Mouse (Mus musculus): ENCODE measurements at regions not wholly inside any gene's neighbourhood (a gene's known extent, or its start where the extent isn't known, plus 50 kb on each side); places are given as distances from the start of the nearest gene placed in this dataset.

DNA sequence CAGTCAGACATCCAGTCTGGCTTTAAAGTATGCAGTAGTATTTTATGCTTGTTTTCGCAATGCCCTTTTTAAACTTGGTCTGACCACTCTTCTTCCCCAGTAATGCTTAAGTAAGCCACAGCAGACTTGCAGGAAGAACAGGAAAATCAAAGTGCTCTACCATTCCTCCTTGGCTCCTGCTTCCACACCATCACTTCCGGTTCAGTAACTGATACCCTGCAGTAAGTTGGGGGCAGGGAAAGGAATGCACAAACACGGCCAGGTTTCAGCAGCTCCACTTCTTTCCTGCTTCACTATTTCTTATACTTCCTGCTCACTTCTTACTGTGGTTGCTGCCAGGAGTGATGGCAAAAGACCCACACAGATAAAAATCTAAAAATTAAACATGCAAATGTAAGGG is 269.2 kb downstream of the Fign start:
- TF ChIP-seq POLR2A (IDR thresholded peaks at IDR 0.05; ENCODE audit: extremely low read depth, insufficient read depth, low read length) (no peak), CTCF (IDR thresholded peaks at IDR 0.05; ENCODE audit: low read depth, low read length) (no peak)
- WGBS: 55% methylated on average over 3 of the region's 3 CpGs
- no peak for DNase-seq (ENCODE audit: extremely low read depth, low read depth, low spot score)
- Histone ChIP-seq H3K9ac (ENCODE audit: low read depth, low read length) (no peak overlapping the region), H3K36me3 (ENCODE audit: control insufficient read depth, insufficient read depth, low read length) (no peaks in the 10 kb centered on the region), H3K27me3 (ENCODE audit: control insufficient read depth, insufficient read depth, low read length) (no peaks in the 10 kb centered on the region), H3K79me2 (ENCODE audit: control insufficient read depth, insufficient read depth, low read length) (no peaks in the 10 kb centered on the region), H3K4me1 (ENCODE audit: control insufficient read depth, insufficient read depth, low read length) (peaks cover 2% of the 10 kb centered on the region), H3K27ac (replicated peaks; ENCODE audit: insufficient read depth, low read depth, low read length) (no peak overlapping the region), H3K4me3 (ENCODE audit: insufficient read depth, low read depth, low read length) (no peak overlapping the region)

- no peak for TF ChIP-seq CTCF (IDR thresholded peaks at IDR 0.05; ENCODE audit: low read depth, low read length)
- no peak for TF ChIP-seq POLR2A (IDR thresholded peaks at IDR 0.05; ENCODE audit: extremely low read depth, insufficient read depth, low read length)
- Histone ChIP-seq H3K36me3 (ENCODE audit: control insufficient read depth, insufficient read depth, low read length) (no peaks in the 10 kb centered on the region), H3K27me3 (ENCODE audit: control insufficient read depth, insufficient read depth, low read length) (no peaks in the 10 kb centered on the region), H3K4me1 (ENCODE audit: control insufficient read depth, insufficient read depth, low read length) (peaks cover 1% of the 10 kb centered on the region; the same call in 1 of the 2 replicates), H3K4me3 (ENCODE audit: insufficient read depth, low read depth, low read length) (no peak overlapping the region), H3K9ac (ENCODE audit: low read depth, low read length) (no peak overlapping the region), H3K27ac (replicated peaks; ENCODE audit: insufficient read depth, low read depth, low read length) (no peak overlapping the region), H3K79me2 (ENCODE audit: control insufficient read depth, insufficient read depth, low read length) (no peaks in the 10 kb centered on the region)
- DNase-seq (ENCODE audit: extremely low read depth, low read depth, low spot score): no peak
- WGBS: 57% methylated on average over 8 of the region's 8 CpGs
Observed at GRCm38 (mm10) chr2:63819440-63819839, 278.4 kb downstream of the Fign start.

Data from liver, adult 2 months (tissue).